Mouse (Mus musculus) liver, embryonic 14.5 days (tissue): ENCODE measurements around the gene Zfp866.

ENCODE experiments used
- CTCF ChIP-seq: IDR thresholded peaks from 2 replicates; pipeline ENCODE4 v1.5.1; 2016; ENCODE audit warnings: antibody characterized with exemption, low read depth, control low read depth
- EP300 ChIP-seq: IDR thresholded peaks from 2 replicates; pipeline ENCODE4 v1.6.1; 2016; ENCODE audit warnings: antibody characterized with exemption, low read depth

GRCm38 (mm10) chr8:69794901-69795300 lies 3.9 kb upstream of the Zfp866 start:
- TF ChIP-seq CTCF (no peak), EP300 (no peak)
